Mouse (Mus musculus): ENCODE data around the gene Col4a5. TPM values are rescaled to one million over a fixed set of nuclear protein-coding genes. Genes with fewer than 3 reads are reported as not detected.

Gene Col4a5
- polyA plus RNA-seq (2012; ENCODE audit: insufficient read depth, low replicate concordance): 0.78 and 0.87 TPM in 2 replicates

DNA sequence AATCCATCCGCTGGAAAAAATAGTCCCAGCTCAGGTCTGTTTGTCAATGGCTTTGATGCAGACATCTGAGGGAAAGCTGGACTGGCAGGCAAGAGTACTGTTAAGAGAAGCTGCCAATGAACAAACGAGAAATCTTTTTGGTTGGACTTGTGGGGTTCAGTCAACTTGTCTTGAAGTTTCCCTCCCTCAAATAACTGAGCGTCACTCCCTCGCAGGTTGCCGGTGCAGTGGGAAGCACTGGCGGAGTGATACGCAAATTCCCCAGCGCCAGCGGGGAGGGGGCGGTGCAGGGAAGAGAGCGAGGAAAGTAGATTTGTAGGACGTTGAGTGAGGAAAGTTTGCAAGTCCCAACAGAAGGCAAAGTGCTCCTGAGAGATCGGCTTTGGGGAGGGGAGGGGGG, at the start of gene Col4a5:
Gene Col4a5 (plus strand): TSS at position 276 of the 400 bp plus-strand sequence.
- Histone ChIP-seq H3K27me3 (replicated peaks) (peaks cover 16% of the 10 kb centered on the region), H3K9me3 (no peaks in the 10 kb centered on the region), H3K4me1 (no peaks in the 10 kb centered on the region), H3K4me3 (replicated peaks) (peak within 1 kb of the TSS; percentile 85), H3K36me3 (replicated peaks; ENCODE audit: low read length) (no peaks in the 10 kb centered on the region)
- TF ChIP-seq GATA1 (IDR thresholded peaks at IDR 0.05; ENCODE audit: borderline replicate concordance, low read length): no peak
- no peak for TF ChIP-seq FLI1 (IDR thresholded peaks at IDR 0.05; ENCODE audit: low read length)

DNA sequence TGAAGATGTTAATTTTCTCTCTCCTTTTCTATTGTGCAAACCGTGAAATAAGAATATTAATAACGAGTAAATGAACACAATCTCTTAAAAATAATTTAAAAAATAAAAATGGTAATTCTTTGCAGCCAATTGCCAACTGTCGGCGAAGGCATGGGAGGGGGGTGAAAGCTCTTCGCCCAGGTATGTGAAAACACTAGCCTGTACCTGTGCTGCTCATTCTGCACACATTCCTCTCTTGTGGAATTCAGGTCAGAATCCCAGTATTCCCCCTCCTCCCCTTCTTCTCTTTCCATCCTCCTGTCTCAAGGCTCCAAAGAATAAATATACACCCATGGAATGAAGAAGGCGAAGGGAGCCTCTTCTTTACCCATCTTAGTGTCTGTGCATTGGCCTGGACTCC, 38.4 kb upstream of the Col4a5 start:
- H3K27me3 ChIP-seq (replicated peaks): no peaks in the 10 kb centered on the region
- TF ChIP-seq FLI1 (IDR thresholded peaks at IDR 0.05; ENCODE audit: low read length) (no peak), GATA1 (IDR thresholded peaks at IDR 0.05; ENCODE audit: borderline replicate concordance, low read length) (no peak)
- H3K4me3 ChIP-seq (replicated peaks): no peak overlapping the region

DNA sequence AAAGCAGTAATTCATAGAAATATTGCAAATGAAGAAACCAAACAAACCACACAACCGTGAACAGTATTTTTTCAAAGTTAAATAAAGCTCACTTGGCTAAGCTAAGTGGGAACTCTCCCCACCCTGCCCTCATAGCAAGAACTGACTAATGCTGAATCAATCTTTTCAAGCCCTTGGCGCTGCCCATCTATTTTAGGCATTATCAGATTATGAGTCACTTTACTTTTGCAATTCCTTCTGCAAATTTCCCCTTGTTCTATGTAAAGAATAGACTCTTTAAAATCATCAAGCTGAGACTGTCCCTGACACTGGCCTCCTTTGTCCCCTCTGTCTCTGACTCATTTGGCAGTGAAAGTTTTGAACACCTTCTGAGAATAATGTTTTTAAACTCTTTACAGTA, 35.8 kb upstream of the Col4a5 start:
- H3K36me3 ChIP-seq (replicated peaks; ENCODE audit: low read length): no peaks in the 10 kb centered on the region
- no peaks in the 10 kb centered on the region for H3K4me1 ChIP-seq
- H3K27me3 ChIP-seq (replicated peaks): no peaks in the 10 kb centered on the region
- no peak for TF ChIP-seq FLI1 (IDR thresholded peaks at IDR 0.05; ENCODE audit: low read length)
- no peak for TF ChIP-seq GATA1 (IDR thresholded peaks at IDR 0.05; ENCODE audit: borderline replicate concordance, low read length)
- no peaks in the 10 kb centered on the region for H3K9me3 ChIP-seq
- H3K4me3 ChIP-seq (replicated peaks): no peak overlapping the region

More for the DNA sequence above, 38.4 kb upstream of the Col4a5 start:
- no peaks in the 10 kb centered on the region for H3K9me3 ChIP-seq
- H3K36me3 ChIP-seq (replicated peaks; ENCODE audit: low read length): no peaks in the 10 kb centered on the region
- no peaks in the 10 kb centered on the region for H3K4me1 ChIP-seq

- Histone ChIP-seq H3K36me3 (replicated peaks; ENCODE audit: low read length) (no peaks in the 10 kb centered on the region), H3K4me1 (no peaks in the 10 kb centered on the region), H3K27me3 (replicated peaks) (peaks cover 4% of the 10 kb centered on the region), H3K9me3 (no peaks in the 10 kb centered on the region), H3K4me3 (replicated peaks) (no peak overlapping the region)
- TF ChIP-seq GATA1 (IDR thresholded peaks at IDR 0.05; ENCODE audit: borderline replicate concordance, low read length) (no peak), FLI1 (IDR thresholded peaks at IDR 0.05; ENCODE audit: low read length) (no peak)
These were observed 27.2 kb upstream of the Col4a5 start for GRCm38 (mm10) chrX:141447936-141448335.

- Histone ChIP-seq H3K4me1 (no peaks in the 10 kb centered on the region), H3K9me3 (no peaks in the 10 kb centered on the region), H3K36me3 (replicated peaks; ENCODE audit: low read length) (no peaks in the 10 kb centered on the region), H3K27me3 (replicated peaks) (peaks cover 16% of the 10 kb centered on the region), H3K4me3 (replicated peaks) (peak within 1 kb of the TSS; percentile 80)
- TF ChIP-seq GATA1 (IDR thresholded peaks at IDR 0.05; ENCODE audit: borderline replicate concordance, low read length): no peak
- no peak for TF ChIP-seq FLI1 (IDR thresholded peaks at IDR 0.05; ENCODE audit: low read length)
These were observed 1.5 kb upstream of the Col4a5 start, which contains the start of gene Col4a6 for GRCm38 (mm10) chrX:141473470-141474302. Gene Col4a6 (minus strand): TSS chrX:141474076.

- no peaks in the 10 kb centered on the region for H3K4me1 ChIP-seq
- H3K27me3 ChIP-seq (replicated peaks): peaks cover 14% of the 10 kb centered on the region
- H3K4me3 ChIP-seq (replicated peaks): peak overlapping the region; percentile 85
- no peaks in the 10 kb centered on the region for H3K36me3 ChIP-seq (replicated peaks; ENCODE audit: low read length)
- TF ChIP-seq FLI1 (IDR thresholded peaks at IDR 0.05; ENCODE audit: low read length): no peak
- TF ChIP-seq GATA1 (IDR thresholded peaks at IDR 0.05; ENCODE audit: borderline replicate concordance, low read length): no peak
- no peaks in the 10 kb centered on the region for H3K9me3 ChIP-seq
These were observed 562 bp downstream of the Col4a5 start for GRCm38 (mm10) chrX:141475566-141476327.

DNA sequence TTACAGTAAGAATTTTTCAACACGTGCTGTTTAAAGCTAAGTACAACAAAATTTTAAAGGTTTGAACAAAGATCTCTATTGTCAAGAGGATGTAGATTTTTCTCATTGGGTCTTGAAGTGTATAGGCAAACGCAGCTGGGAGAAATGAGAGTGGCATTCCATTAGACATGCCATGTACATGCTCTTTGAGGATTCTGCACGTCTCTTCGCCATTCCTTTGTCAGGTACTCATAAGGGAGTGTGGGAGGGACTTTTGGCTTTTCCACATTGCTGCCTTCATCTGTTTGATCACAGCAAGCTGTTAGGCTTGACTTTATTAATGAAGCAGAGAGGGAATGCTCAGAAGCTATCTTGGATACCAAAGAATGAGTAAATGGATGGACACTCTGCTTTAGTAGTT, 19.4 kb downstream of the Col4a5 start:
- Histone ChIP-seq H3K36me3 (replicated peaks; ENCODE audit: low read length) (no peaks in the 10 kb centered on the region), H3K4me1 (no peaks in the 10 kb centered on the region), H3K4me3 (replicated peaks) (no peak overlapping the region), H3K27me3 (replicated peaks) (no peaks in the 10 kb centered on the region), H3K9me3 (no peaks in the 10 kb centered on the region)
- no peak for TF ChIP-seq FLI1 (IDR thresholded peaks at IDR 0.05; ENCODE audit: low read length)
- no peak for TF ChIP-seq GATA1 (IDR thresholded peaks at IDR 0.05; ENCODE audit: borderline replicate concordance, low read length)

GRCm38 (mm10) chrX:141503125-141503524, 27.9 kb downstream of the Col4a5 start:
- Histone ChIP-seq H3K4me1 (no peaks in the 10 kb centered on the region), H3K9me3 (no peaks in the 10 kb centered on the region), H3K4me3 (replicated peaks) (no peak overlapping the region), H3K27me3 (replicated peaks) (no peaks in the 10 kb centered on the region), H3K36me3 (replicated peaks; ENCODE audit: low read length) (no peaks in the 10 kb centered on the region)
- TF ChIP-seq FLI1 (IDR thresholded peaks at IDR 0.05; ENCODE audit: low read length) (no peak), GATA1 (IDR thresholded peaks at IDR 0.05; ENCODE audit: borderline replicate concordance, low read length) (no peak)

- Histone ChIP-seq H3K36me3 (replicated peaks; ENCODE audit: low read length) (no peaks in the 10 kb centered on the region), H3K4me3 (replicated peaks) (no peak overlapping the region), H3K9me3 (no peaks in the 10 kb centered on the region), H3K4me1 (no peaks in the 10 kb centered on the region), H3K27me3 (replicated peaks) (no peaks in the 10 kb centered on the region)
- TF ChIP-seq FLI1 (IDR thresholded peaks at IDR 0.05; ENCODE audit: low read length) (no peak), GATA1 (IDR thresholded peaks at IDR 0.05; ENCODE audit: borderline replicate concordance, low read length) (no peak)
These were observed 58.3 kb downstream of the Col4a5 start for GRCm38 (mm10) chrX:141533447-141533846.

GRCm38 (mm10) chrX:141547471-141547870, 72.3 kb downstream of the Col4a5 start:
- Histone ChIP-seq H3K27me3 (replicated peaks) (peaks cover 2% of the 10 kb centered on the region), H3K4me3 (replicated peaks) (no peak overlapping the region), H3K4me1 (no peaks in the 10 kb centered on the region), H3K9me3 (no peaks in the 10 kb centered on the region), H3K36me3 (replicated peaks; ENCODE audit: low read length) (no peaks in the 10 kb centered on the region)
- TF ChIP-seq GATA1 (IDR thresholded peaks at IDR 0.05; ENCODE audit: borderline replicate concordance, low read length) (no peak), FLI1 (IDR thresholded peaks at IDR 0.05; ENCODE audit: low read length) (no peak)

All from megakaryocyte, embryonic 14.5 days (primary cell).